Mouse (Mus musculus): ENCODE measurements around the gene Ano10.
"Not testable (repeated sequence)": the region's sequence is repeated elsewhere in the genome, so short reads cannot be mapped to it uniquely, and the experiment has no call there.

The Ano10 gene

DNA sequence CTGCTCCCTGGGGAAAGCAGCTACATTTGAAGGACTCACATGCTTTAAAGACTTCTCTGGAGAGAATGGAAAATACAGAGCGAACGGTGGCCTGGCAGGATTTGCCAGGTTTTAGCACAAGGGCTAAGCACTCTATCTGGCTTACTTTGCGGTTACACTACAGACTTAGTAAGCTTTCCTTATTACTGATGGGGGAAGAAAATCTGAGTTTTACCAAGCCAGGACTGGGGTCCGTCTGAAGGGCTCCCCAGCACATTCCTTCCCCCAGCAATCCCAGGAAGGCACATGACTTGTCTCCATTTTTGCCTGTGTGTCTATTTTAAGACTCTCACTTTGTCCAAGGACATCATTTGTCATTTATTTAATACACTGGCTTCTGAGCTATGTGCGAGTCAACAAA, 97.2 kb downstream of the Ano10 start:
- DNase-seq (ENCODE audit: low read depth), result no peak

DNA sequence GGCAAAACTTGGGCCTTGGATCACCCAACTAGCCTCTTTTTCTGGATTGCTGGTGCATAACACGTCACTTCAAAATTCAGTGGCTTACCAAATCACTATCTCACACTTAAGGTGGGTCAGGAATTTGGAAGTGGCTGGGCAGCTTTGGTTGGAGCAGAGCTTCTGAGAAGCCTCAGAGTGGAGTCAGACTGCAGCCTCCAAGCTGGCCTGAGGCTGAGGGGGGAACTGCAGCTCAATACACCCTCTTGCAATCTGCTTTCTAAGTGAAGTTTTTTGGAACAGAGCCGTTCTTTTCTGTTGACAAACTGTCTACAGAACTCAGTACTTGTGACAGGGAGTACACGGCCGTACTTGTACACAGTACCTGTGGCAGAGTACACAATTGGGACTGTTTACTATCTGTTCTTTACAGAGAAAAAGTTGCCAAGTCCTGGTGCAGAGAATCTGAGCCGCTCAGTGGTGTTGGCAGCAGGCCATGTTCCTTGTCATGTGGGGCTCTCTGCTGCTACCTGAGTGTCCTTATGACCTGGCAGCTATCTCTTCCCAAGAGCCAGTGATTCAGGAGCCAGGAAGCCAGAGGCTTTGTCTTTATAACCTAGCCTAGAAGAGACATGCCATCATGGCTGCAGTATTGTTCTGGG, 99.1 kb downstream of the Ano10 start:
- DNase-seq (ENCODE audit: low read depth), result no peak

GRCm38 (mm10) chr9:122193823-122194222, 100.4 kb downstream of the Ano10 start:
- DNase-seq (ENCODE audit: low read depth), result peak; percentile 44

- DNase-seq (ENCODE audit: low read depth), result peak; percentile 57
Observed at GRCm38 (mm10) chr9:122193361-122193760, 100.9 kb downstream of the Ano10 start.

DNA sequence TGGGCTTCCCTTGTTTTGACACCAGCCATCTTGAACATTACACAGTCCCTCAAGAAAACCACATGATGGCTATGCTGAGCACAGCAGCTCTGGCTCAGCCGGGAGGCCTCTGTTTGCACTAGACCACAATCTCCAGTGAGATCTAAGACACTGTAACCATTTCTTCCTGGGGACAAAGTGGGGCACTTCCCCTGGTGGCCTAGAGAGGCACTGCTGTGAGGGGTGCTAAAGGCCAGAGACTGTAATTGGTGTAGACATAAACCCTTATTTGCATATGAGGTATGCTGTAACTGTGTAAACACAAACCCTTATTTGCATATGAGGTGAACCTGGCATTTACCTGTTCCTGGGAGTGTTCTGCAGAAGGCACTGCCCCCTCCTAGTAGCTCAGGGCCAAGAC, 105.5 kb downstream of the Ano10 start:
- peak; percentile 86 for DNase-seq (ENCODE audit: low read depth)

GRCm38 (mm10) chr9:122187451-122187921, 106.7 kb downstream of the Ano10 start:
- DNase-seq (ENCODE audit: low read depth), result peak; percentile 30

GRCm38 (mm10) chr9:122186643-122187226, 107.5 kb downstream of the Ano10 start:
- no peak for DNase-seq (ENCODE audit: low read depth)

DNA sequence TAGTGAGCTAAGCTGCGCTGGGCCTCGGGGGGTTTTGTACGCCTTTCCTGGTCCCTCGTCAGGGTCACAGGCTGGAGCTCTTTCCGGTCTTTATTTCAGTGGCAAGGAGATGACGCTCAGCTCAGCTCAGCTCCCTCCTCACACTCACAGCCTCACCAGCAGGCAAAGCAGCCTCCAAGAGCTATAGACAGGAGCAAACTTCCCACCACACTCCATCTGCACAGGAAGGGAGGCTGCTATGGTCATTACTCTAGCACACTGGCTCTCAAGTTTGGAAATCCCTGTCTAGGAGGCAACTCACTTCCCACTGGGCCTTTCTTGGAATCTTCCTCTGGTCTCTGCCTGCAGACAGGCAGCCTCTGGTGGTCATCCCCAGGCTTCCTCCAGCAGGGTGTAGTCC, 108.3 kb downstream of the Ano10 start:
- DNase-seq (ENCODE audit: low read depth), result no peak

DNA sequence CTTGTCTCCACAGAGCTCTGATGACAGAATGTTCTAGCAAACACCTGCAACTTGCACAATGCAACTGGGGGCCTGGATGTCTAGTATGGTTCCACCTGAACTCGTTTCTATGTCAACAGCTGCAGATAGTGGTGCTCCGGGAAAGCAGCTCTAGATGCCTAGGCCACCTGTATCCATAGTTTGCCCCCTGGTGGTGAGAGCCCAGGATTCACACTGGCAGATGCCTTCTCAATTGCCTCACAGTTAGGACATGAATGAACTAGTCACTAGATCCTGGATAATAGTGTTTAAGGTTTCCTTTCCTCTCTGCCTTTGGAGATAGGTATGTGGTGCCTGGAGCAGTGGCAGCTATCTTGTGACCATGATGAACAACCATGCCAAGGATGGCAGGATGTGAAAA, 109.2 kb downstream of the Ano10 start:
- peak; percentile 85 for DNase-seq (ENCODE audit: low read depth)

- DNase-seq (ENCODE audit: low read depth), result no peak
Observed at GRCm38 (mm10) chr9:122184329-122184728, 109.9 kb downstream of the Ano10 start.

DNA sequence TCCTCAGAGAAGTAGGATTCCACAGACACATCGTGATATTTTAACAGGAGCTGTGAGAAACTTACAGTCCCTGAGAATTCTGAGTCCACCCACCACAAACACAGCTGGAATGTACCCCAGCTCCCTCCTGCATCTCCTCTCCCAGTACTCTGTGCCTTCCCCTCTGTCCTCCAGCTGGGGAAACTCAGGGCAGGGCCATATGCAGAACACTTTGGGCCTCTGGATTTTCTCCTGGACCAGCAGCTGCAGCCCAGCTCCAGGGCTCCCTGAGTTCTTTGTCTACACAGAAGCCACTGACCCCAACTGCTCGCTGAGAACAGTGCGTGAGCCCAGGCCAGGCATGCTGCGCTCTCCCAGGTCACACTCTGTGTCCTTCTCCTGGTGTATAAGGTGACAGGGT, 111.1 kb downstream of the Ano10 start:
- no peak for DNase-seq (ENCODE audit: low read depth)

DNA sequence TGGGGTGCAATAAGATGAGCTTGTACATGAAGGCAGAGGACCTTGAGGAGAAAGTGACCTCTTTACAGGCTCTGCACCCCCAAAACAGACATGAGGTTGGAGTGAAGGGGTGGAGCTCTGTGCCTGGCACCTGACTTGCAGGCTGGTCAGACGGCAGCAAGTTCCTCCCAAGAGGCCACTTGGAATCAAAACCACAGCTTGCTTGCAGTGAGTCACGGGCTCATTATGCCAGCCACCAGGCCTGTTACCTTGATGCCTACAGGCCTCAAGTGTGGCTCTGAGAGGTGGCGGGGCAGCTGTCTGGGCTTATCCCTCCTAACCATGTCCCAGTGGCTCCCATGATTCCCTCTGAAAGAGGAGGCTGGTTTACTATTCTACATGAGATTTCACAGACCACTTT, 114.1 kb downstream of the Ano10 start:
- no peak for DNase-seq (ENCODE audit: low read depth)

- no peak for DNase-seq (ENCODE audit: low read depth)
Observed at GRCm38 (mm10) chr9:122178427-122178826, 115.8 kb downstream of the Ano10 start.

- no peak for DNase-seq (ENCODE audit: low read depth)
Observed at GRCm38 (mm10) chr9:122177256-122178220, 116.7 kb downstream of the Ano10 start.

DNA sequence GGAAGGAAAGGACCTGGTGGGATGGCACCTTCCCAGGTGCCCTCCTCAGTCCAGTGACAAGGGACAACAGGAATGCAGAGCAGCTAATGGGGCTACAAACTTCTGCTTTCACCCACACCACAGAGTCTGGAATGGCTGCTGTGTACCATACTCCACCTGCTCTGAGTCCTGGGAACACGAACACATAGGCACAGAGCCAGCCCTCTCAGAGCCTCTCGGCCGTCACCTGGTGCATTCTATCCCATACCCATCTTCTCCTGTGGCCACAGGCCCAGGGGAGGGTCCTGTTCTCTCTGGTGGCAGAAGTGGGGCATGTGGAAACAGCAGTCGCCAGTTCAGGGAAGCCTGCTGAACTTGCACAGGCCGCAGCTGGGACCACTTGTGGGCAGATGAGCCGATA, 119.5 kb downstream of the Ano10 start:
- DNase-seq (ENCODE audit: low read depth), result no peak

DNA sequence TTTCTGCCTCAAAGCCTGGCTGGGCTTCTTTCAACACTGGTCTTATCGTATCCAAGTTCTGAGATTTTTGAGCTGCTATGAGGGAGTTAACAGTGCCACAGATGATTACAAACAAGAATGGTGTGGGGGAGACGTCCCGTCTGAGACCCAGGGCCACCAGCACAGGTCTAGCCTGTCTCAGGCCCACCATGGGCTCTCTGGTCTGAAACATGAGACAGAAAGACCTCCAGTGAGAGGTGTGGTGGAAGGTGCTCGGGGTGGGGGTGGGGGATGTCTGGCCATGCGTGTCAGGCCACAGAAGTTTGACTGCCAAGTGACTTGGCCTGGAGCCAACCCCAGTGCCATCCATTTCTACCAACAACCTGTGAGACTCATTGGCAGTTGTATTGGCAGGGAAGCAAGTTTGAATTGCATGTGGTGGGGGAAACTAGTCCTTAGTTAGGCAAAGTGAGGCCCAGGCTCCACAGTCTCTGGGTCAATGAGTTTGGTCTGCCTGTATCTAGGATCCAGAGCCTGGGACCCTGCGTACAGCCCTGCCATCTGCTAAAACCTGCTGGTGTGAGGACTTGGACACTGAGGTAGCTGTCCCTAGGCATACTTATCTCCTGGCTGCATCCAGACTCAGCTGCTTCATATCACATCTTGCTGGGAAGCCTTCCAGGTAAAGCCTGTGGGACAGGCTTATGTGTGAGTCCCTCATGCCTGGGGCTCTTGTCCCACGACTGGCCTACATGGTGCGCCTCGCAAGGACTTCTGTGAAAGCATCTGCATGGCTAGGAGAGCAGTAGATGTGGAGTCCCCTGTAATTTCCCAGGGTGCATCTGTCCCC, 120.6 kb downstream of the Ano10 start:
- no peak for DNase-seq (ENCODE audit: low read depth)

DNA sequence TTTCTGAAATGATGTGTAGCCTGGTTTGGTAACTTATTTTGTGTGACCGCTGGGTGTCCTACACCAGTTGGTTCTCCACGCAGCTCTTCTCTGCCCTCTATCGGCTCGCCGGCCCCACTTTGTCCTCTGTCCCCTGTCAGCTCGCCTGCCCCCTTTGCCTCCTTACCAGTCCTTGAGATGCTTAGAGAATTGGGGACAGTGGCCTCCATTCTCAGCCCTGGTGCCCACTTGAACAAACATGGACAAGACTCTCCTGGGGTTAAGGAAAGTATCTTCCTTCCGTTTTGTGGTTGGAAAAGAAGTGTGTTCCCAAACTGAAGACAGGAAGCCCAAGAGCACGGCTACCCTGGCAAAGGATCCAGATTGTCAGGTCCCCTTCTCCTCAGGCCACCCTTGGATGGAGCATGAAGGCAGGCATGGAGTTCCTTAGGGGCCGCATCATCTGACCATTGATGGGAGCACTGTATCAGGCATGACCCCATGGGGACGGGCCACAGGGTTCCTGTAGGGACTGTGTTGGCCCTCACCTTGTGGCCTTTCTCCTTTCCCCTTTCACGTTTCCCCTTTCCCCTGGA, 121.5 kb downstream of the Ano10 start:
- no peak for DNase-seq (ENCODE audit: low read depth)

GRCm38 (mm10) chr9:122169901-122170300, 124.3 kb downstream of the Ano10 start:
- DNase-seq (ENCODE audit: low read depth), result no peak

DNA sequence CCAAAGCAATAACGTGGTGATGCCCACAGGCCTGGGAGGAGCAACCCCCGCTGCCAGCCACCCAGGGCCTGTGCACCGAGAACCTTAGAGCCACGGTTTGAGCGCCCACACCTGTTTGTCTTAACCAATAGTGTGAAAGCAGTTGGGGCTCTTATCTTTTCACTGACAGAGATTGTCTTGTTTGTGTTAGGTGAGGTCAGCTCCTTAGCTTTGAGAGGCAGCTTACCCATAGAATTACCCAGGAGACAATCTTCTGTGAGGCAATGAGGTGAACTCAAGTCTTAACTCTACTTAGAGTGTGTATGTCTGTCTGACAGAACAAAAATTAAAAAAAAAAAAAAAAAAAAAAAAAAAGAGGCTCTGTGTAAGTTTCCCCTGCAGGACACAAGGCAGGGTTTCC, 126.5 kb downstream of the Ano10 start:
- not testable (repeated sequence) for DNase-seq (ENCODE audit: low read depth)

- no peak for DNase-seq (ENCODE audit: low read depth)
Observed at GRCm38 (mm10) chr9:122164535-122164934, 129.7 kb downstream of the Ano10 start.

DNA sequence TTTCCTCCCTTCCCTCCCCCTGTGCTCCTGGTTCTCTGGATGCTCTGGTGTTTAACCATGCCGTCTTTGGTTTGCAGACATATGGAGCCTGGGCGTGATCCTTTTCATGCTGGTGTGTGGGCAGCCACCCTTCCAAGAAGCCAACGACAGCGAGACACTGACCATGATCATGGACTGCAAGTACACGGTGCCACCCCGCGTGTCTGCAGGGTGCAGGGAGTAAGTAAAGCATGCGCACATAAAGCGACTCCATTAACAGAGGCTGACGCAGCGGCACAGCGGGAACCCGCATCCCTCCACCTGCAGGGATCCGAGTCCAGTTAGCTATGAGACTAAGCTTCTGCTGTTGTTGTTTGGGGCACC, 137.2 kb downstream of the Ano10 start:
- no peak for DNase-seq (ENCODE audit: low read depth)
